Mouse (Mus musculus): Measurements from ENCODE around the gene 5530401A14Rik.

The 5530401A14Rik gene

DNA sequence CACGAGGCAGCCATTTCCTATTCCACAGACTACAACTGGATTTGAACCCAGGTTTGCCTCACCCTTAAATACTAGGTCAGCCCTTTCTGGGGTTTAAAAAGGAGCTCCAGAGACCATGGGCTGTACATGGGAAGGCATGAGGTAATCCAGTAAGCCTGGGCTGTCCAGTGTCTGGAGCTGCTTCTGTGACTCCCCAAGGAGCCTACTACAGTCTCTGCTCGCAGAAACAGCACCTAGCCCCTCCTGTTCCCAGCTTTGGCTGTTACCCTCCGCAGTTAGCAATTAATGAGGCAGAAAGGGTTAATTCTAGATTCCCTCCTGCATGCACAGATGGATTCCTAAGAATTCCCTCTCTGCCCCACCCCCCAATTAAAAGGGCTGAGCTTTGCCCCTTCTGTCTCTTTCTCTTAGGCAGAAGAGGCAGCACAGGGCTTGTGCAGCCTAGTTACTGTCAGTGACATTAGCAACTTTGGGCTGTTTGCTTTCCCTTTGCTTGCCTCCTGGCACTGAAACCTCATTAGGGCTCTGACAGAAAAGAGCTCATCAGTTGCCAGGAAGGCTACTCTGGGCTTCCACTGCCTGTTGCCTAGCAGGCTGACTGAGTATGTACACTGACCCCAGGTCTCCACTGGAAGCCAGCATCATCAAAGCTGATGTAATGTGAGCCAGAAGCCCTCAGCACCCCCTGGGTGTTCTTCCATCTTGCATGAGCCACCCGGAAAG, at the start of gene 5530401A14Rik:
Gene 5530401A14Rik, plus strand, starts transcription at position 424 of the 723 bp plus-strand sequence.
- DNase-seq (ENCODE audit: low spot score in 2 of 2) = no peak

DNA sequence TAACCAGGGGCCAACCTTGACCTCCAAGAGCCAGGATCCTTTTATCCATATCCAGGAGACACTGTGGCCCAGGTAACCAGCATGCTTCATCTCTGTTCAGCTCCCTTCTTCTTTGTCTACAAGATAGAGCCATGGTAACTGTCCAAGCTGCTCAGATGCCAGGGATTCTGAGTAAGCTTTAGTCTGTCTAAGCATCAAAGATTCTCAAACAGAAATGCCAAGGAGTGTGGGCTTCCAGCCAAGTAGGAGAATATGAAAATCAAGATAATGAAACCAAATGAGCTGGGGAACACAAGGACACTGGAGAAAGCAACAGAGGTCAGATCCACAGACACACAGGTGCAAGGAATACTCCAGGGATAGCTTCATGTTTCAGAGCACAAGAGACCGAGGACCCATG, 45.7 kb upstream of the 5530401A14Rik start:
- DNase-seq (ENCODE audit: low spot score in 2 of 2) = no peak

DNA sequence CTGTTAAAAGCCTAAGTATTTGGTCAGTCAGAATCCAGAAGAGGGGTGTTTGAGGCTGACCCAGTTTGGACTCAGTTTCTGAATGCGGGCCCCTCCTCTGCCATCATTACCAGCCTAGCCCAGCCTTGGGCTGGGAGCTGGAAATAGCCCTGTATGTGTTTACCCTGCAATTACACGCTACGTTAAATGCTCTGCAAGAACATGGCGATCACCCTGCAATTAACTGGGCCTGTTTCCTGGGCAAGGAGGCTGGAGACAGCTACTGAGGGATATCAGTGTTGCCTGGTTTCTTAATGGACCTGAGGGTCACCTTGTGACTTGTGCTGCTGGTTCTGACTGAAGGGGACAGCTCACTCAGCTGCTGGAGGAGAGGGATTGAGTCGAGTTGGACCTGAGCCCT, 43.9 kb upstream of the 5530401A14Rik start:
- no peak for DNase-seq (ENCODE audit: low spot score in 2 of 2)

DNA sequence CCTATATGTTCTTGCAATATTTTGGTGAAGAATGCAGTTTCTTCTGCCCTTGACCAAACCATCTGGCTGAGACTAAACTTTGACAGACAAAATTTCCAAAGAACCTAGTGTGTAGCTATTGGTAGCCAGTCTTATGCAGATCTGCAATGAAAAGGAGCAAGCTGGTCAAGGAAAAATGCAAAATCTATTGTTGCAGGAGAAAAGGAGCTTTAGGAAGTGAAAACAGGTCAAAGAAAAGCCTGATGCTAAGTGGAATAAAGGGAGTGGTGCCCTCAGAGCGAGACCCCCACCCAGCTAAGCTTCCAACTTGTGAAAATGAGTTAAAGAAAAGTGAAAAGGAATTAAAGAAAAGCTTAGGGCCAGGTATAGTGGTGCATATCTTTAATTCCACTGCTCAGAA, 28.1 kb upstream of the 5530401A14Rik start:
- DNase-seq (ENCODE audit: low spot score in 2 of 2) = no peak

DNA sequence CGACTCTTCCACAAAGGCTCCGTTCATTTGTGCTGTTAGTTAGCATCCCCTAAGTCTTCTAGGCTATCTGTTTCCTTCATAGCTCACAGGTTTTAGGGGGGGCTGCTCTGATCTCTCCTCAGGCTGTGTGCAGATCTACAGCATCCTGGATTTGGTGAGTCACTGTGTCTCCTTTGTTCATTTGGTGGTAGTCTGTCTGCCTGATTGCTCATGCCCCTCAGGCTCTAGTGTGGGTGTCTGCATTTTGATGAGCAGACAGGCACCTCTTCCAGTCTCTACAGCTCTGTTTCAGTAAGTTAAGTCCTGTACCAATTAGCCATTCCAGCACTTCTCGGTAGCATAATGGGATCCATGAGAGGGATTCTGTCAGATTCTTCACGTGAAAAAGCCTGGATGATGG, 22.0 kb upstream of the 5530401A14Rik start:
- no peak for DNase-seq (ENCODE audit: low spot score in 2 of 2)

DNA sequence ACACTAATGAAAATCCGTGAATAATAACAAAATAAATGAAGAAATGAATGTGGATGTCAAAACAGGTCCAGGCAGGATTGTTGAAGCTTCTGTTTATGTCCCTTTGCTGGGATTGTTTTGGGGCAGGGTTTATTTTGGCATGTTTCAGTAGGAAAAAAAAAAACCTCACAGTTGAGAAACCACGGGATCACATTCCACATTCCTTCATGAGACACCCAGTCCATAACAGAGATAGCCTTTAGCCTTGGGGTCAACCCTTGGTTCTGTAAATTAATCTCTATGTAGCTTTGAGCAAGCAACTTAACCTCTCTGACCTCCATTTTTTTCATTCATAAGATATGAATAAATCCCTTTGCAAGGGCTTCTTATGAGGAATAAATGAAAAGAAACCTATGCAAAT, 19.5 kb upstream of the 5530401A14Rik start:
- DNase-seq (ENCODE audit: low spot score in 2 of 2) = no peak

DNA sequence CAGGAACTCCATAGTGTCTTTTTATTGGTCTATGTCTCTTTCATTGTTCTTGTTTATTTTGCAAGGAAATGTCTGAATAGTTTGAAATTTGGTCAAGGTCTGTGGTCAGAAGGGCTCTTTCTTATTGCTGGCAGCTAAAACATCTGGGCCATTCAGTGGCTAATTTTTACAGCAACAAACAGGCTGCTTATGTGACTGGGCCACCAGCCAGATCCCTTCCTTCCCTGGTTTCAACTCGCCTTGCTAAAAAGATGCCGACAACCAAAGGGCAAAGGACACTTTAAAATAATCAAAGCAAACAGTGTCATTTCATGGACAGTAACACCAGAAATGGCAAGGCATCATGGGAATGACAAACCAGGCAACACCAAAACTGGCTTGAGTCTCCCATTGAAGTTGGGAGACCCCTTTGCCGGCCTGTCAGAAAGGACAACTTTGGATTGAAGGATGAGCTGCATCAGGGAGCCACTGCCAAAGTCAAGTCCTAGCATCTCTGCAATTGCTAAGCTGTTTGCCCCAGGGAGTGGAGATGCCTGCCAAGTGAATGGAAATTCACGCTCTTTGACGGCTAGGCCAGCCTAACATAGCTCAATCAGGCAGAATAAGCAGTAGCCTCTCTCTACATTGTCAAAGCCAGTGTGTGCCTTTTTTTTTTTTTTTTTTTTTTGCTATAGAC, 15.3 kb upstream of the 5530401A14Rik start:
- DNase-seq (ENCODE audit: low spot score in 2 of 2) = no peak

DNA sequence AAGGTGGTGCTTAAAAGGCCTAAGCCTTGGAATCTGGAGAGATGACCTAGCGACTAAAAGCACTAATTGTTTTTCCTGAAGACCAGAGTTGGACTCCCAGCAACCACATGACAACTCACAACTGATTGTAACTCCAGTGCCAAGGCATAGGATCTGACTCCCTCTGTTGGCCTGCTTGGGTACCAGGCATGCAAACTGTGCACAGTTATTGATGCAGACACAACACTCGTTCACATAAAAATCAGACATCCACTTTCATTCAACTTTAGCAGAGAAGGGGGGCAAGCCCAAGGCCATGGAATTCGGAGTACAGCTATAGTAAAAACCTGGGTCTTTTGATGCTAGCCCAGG, 14.8 kb upstream of the 5530401A14Rik start:
- DNase-seq (ENCODE audit: low spot score in 2 of 2) = no peak

DNA sequence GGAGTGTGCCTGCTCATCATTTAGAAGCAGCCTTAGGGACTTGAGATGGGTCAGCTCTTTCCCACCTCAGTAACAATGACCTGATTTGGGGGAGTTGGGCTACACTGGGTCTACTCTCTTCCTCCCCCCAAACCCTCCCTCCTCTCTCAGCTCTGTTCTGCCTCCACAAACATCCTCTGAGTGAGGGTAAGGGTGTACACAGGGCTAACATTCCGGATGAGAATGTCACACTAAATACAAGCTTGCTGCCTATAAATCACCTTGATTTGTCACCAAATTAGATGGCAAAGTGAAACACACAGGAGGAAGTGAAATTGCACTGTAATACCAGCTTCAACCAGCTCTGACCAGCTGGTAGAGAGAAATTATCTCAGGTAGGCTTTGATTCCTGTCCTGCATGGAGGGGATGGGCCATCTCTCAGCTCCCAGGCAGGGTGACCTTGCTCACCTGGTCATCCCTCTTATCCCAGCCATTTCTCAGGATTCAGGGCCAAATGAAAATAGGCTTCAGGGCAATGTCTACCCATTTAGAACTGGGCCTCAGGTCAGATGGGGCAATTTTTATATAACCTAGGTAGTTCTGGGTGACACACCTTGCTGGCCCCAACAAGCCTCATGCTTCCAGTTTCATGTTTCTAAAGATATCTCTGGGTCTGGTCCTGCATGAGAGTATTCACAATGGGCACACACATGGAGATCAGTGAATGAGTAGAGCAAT, 12.5 kb upstream of the 5530401A14Rik start:
- no peak for DNase-seq (ENCODE audit: low spot score in 2 of 2)

DNA sequence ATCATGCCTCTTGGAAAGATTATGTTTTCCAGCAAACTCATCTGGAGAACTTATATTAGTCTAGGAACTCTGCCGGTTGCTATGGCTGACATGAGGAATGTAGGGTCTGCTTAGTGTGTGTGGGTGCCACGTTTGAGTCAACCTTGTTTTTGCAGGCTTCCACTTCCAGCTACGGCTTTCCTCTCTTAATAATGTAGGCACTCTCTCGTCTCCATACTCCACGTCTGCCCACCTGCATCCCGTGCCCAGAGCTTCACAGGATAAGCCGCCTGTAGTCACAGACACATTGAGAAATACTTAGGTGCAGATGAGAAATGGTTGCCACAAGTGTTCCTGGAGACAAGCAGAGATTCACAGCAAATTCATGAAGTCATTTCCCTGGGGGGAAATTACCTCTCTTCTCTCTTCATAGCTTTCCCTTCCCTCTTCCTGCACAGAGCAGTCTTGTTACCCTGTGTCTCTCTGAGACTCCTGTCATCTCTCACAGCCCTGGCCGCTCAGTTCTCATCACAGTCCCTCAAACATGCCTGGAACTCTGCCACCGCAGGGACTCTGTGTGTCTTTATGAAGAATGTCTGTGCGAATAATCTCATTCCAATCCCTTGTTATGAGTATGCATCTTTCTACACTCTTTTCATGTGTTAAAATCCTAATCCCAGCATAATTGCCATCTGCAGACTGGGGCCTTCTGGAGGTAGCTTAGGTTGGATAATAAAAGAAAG, 5.3 kb downstream of the 5530401A14Rik start:
- DNase-seq (ENCODE audit: low spot score in 2 of 2) = no peak

DNA sequence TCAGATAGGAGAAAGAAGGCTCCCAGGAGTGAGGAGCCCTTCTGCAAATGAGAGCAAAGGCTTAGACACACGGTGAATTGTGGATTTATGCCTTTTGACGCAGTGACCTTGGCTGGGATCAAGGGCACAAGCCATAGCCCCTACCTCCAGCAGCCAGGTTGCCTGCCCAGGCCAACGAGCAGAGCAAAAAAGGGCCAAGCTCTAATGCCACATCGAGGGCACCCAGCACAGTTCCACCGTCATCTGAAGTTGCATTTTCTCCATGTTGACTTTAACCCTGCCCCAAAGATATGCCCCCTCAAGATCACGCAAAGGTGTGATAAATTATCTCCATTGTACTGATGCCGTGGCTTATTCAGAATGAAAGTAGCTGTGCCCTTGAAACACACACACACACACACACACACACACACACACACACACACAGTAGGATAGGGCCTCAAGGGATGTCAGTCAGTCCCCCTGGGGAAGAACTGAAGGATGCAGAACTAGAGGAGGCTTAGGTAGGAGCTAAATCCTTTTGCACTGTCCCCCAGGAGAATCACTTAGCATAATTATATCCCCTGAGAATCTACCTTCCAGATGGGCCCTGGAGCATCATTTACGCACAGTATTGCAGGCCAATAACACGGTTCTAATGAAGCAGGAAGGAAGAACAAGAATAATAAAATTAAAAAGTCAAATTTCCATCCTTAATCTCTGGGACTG, 11.2 kb downstream of the 5530401A14Rik start:
- DNase-seq (ENCODE audit: low spot score in 2 of 2) = no peak

DNA sequence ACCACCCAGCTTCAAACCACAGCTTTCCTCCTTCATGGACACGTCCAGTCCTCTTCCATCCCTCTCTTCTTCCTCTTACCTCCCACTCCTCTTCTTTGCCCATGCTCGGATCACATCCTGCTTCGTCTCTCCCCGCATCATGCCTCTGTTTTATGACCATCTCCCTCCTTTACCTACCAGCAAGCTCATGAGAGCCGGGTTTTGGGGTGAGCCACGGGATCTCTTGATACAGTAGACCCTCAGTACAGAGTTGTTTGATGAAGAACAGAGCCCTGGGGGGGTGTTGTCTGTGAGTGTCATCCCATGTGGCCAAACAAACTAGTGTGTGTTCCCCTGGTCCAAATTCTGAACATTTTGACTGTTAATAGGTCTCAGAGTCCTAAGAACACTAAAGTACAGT, 36.0 kb downstream of the 5530401A14Rik start:
- DNase-seq (ENCODE audit: low spot score in 2 of 2) = no peak

DNA sequence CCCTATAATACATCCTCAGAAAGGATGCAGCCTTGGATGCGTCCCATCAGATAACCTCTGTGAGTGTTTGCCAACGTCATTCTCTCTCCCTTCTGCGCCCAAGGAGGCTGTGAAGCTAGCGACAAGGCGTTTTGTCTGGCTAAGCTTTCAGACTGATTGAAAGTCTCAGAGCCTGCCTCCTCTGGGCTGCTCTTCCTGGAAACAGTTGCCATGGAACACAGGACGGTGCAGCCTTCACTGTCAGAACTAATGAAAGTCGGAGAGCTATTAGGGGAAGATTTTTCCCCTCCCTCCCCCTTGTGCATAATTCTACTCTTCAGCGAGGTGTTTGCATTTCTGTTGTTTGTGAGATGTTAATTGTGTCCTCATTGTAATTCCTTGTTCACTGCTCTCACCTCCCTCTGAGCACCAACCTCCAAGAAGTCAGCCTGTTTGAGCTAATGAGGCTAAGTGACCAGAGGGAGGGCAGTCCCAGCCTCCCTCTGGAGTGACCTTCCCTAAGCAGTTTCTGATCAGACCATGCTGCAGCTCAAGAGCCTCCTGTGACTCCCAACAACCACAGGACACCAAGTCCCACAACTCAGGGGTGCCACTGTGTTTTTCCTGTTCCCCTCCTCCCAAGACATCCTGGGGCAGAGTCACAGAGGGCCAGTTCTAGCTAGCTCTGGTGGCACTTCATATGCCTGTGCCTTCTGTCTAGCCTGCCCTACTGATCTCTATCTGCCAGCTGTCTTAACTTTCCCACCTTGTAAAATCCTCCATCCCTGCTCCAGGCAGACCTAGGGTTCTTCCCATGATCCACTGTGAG, 37.3 kb downstream of the 5530401A14Rik start:
- no peak for DNase-seq (ENCODE audit: low spot score in 2 of 2)

DNA sequence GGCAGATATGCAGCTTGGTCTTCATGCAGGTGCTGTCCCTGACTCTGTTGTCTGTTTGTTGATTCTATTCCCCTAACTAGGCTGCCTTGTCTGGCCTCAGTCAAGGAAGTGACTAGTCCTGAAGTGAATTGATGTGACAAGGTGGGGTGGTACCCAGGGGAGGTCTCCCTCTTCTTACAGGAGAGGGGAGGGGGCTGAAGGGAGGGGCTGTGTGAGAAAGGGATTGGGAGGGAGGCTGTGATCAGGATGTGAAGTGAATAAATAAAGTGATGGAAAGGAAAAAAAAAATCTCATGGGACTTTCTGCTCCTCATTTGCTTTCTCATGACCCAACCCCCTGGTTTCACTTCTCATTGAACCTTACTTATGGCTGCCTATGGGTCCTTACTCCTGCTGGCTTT, 41.8 kb downstream of the 5530401A14Rik start:
- DNase-seq (ENCODE audit: low spot score in 2 of 2) = no peak

DNA sequence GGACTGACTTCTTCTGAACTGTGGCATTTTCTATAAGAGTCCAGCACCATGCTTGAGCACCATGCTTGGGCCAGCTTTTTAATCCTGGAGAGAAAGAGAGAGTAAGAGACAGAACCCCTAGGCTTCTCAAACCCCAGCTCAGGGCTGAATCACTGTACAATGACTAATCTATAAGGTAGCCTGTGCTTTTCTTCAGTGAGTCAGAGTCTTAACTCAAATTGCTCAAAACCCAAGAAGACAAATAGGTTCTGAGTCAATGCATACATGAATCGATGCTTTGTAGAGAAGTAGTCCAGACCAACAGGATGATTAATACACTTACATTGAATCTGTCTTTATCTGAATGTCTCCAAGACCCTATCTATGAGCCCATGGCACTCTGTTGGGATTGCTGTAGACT, 48.3 kb downstream of the 5530401A14Rik start:
- DNase-seq (ENCODE audit: low spot score in 2 of 2) = no peak

DNA sequence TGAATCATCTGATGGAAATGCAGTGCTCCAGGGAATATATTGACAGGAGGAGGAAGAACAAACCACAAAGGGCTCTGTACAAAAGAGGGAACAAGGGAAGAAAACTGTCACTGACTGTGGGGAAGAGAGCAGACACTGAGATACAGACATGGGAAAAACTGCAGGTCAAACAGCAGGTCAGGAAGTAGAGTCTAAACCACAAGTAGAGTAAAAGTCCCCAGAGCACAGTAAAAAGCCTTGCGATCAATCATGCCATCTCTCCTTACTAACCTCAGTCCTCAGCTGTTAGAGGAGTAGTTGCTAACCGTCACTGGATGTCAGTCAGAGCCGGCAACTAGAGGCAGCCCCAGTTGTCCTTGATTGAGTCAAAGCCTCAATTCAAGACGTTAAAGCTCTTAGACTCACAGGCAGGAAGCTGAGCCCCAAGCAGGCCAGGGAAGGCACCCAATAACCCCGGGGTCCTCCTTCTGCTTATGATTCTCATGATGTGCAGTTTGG, 49.0 kb downstream of the 5530401A14Rik start:
- no peak for DNase-seq (ENCODE audit: low spot score in 2 of 2)

DNA sequence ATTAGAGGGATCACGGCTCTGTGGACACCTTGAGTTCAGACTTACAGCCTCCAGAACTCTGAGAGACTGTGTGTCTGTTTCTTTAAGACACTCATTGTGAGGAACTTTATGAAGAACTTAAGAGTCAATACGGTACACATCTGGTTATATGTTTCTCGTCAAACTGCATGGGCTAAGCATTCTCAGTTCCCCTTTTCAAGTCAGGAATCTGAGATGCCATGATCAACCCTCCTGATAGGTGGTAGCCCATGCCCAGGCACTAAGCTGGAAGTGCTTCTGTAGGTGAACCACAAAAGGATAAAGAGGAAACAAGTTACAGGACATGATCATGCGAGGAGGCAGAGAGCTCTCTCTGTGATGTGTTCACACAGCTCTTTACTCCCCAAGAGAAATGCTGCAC, 52.6 kb downstream of the 5530401A14Rik start:
- peak in 1 of 2 experiments; percentile 3 for DNase-seq (ENCODE audit: low spot score in 2 of 2)

DNA sequence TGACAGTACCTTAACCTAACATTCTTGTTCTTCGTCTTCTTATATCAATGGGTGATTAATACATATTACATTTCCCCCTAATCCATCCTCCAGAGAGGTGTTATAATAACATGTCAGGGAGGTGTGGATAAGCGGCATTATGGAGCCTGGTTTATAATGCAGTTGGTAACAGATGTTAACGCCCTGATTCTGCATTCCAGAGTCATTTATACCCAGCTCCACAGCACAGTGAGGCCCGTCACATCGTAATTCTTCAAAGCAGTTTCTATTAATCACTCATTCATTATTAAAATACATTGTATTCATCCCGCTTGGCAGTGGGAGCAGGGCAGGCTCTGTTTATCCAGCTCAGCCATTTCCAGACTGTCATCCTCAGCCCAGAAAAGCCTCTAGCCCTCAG, 55.0 kb downstream of the 5530401A14Rik start:
- DNase-seq (ENCODE audit: low spot score in 2 of 2) = no peak

DNA sequence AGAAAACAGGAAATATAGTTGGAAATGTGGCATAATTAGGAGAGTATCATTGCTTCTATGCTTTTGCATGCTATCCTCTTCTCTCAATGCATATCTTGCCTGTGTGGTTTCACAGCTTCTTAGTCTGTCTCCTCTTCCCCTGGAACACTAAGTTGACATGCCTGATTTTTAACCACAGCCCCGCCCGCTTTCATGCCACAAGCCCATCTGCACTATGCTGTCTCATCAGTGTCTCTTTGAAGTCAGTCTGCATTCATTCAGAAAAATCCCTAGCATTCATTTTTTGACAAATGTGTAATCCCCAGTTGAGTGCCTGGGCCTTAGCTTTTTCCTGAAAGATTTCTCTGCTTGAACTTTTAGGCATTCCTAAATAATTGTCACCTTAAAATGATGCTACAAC, 62.6 kb downstream of the 5530401A14Rik start:
- no peak for DNase-seq (ENCODE audit: low spot score in 2 of 2)

DNA sequence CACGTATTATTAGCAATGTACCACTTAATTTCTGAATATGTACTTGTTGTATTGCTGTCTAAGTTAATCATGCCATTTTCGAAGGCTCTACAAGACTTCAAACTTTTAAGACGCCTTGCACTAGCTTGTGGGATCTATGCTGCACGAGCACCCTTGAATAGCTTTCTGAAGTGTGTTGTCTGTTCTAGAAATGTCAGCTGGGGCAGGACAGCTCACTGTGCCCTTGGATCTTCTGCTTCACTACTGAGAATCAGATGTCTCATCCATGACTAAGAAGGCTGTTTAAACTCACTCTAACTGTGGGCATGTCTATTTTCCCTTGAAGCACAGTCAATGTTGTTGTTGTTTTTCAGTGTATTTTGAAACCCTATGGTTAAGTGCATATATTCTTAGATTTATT, 63.2 kb downstream of the 5530401A14Rik start:
- DNase-seq (ENCODE audit: low spot score in 2 of 2) = no peak

DNA sequence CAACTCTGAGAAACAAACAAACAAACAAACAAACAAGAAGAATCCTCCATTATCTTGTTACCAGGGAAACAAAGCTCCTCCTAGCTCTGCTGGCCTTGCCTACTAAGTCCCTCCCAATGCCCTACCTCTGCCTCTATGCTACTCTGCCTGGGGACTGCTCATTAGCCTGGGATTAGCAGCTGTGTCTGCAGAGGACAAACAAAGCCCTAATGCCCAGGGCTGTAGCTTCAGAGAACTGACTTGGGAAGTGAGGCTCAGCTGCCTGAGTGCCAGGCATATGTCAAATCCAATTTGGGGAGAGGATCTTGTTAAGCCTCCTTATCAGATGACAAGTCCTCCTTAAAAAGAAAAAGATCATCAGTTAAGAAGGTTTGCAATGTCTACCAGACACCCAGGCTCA, 65.9 kb downstream of the 5530401A14Rik start:
- DNase-seq (ENCODE audit: low spot score in 2 of 2) = no peak

All from natural killer cell, adult 2 months (primary cell).